Mouse (Mus musculus) stomach, embryonic 14.5 days (tissue): ENCODE results near the gene Fastk. TPM values are rescaled to one million over a fixed set of nuclear protein-coding genes. Genes with fewer than 3 reads are reported as not detected.

Experiments used
- ATAC-seq: fragments of 200-750 bp; cut with Nextera tagmentation; 2 replicates; pipeline ENCODE4 v1.8.0; 2017; ENCODE audit warnings: low read depth, moderate TSS enrichment; ENCODE audit not compliant: insufficient number of reproducible peaks, insufficient read depth, low FRiP score
- H3K27ac ChIP-seq: fragments of 300-500 bp; sonication (generic); 2 replicates; pipeline ENCODE4 v1.5.1; 2014; ENCODE audit warnings: mild to moderate bottlenecking, low read length, moderate library complexity, mixed read lengths
- H3K27me3 ChIP-seq: fragments of 300-500 bp; sonication (generic); 2 replicates; pipeline ENCODE4 v1.6.1; 2014; ENCODE audit warnings: low read length, control low read depth, mixed read lengths; ENCODE audit not compliant: control insufficient read depth, insufficient read depth
- H3K36me3 ChIP-seq: fragments of 300-500 bp; sonication (generic); 2 replicates; pipeline ENCODE4 v1.6.1; 2014; ENCODE audit warnings: mild to moderate bottlenecking, control low read depth, low read length, moderate library complexity, mixed read lengths; ENCODE audit not compliant: control insufficient read depth, insufficient read depth
- H3K4me1 ChIP-seq: fragments of 300-500 bp; sonication (generic); 2 replicates; pipeline ENCODE4 v1.6.1; 2014; ENCODE audit warnings: low read length, control low read depth, mixed read lengths; ENCODE audit not compliant: control insufficient read depth, insufficient read depth
- H3K4me2 ChIP-seq: fragments of 300-500 bp; sonication (generic); replicated peaks from 2 replicates; pipeline ENCODE4 v1.6.1; 2014; ENCODE audit warnings: low read depth, low read length, control low read depth
- H3K4me3 ChIP-seq: fragments of 300-500 bp; sonication (generic); 2 replicates; pipeline ENCODE4 v1.5.1; 2014; ENCODE audit warnings: low read depth, low read length, control low read depth
- H3K9ac ChIP-seq: fragments of 300-500 bp; sonication (generic); replicated peaks from 2 replicates; pipeline ENCODE4 v1.6.1; 2014; ENCODE audit warnings: low read depth, mild to moderate bottlenecking, control low read depth, low read length, moderate library complexity, mixed read lengths
- H3K9me3 ChIP-seq: fragments of 300-500 bp; sonication (generic); 2 replicates; pipeline ENCODE4 v1.6.1; 2016; ENCODE audit warnings: low read depth, low read length, control low read depth; ENCODE audit not compliant: control insufficient read depth
- WGBS: fragments of 180-500 bp; shearing (Covaris S2); extraction: QIAGEN DNeasy Blood & Tissue Kit; methylation state at CpG from one replicate; pipeline ENCODE4 v1.1.7; 2014; 5-methylcytosine and 5-hydroxymethylcytosine counted together
- polyA plus RNA-seq: library from polyadenylated mRNA; unstranded; fragments of >200 nt; fragmentation: Nextera tagmentation; extraction: Ambion mirVana; gene quantifications from 2 replicates; pipeline ENCODE4 v1.2.1, GENCODE M21; 2014

The Fastk gene
- polyA plus RNA-seq, 1 experiment from 2014 or later, result 102 TPM

GRCm38 (mm10) chr5:24428596-24428995 lies 16.5 kb downstream of the Fastk start:
- Histone ChIP-seq H3K27me3 (no peaks in the 10 kb centered on the region), H3K4me2 (peak overlapping the region; percentile 96), H3K36me3 (peaks cover 43% of the 10 kb centered on the region), H3K4me3 (peak overlapping the region; percentile 16), H3K9ac (no peak overlapping the region), H3K4me1 (peaks cover 32% of the 10 kb centered on the region), H3K27ac (peak overlapping the region; percentile 79; the same call in 1 of the 2 replicates), H3K9me3 (no peaks in the 10 kb centered on the region)
- ATAC-seq, result no peak; the same call in 1 of the 2 replicates
- 18% methylated on average over 9 of the region's 9 CpGs for WGBS

GRCm38 (mm10) chr5:24427981-24428402 lies 17.1 kb downstream of the Fastk start:
- no peaks in the 10 kb centered on the region for H3K9me3 ChIP-seq
- H3K4me3 ChIP-seq, result peak overlapping the region; percentile 16
- peak overlapping the region; percentile 96 for H3K4me2 ChIP-seq
- 10% methylated on average over 15 of the region's 15 CpGs for WGBS
- ATAC-seq, result peak; percentile 50
- peaks cover 37% of the 10 kb centered on the region for H3K36me3 ChIP-seq
- H3K27me3 ChIP-seq, result no peaks in the 10 kb centered on the region
- H3K9ac ChIP-seq, result no peak overlapping the region
- peaks cover 32% of the 10 kb centered on the region for H3K4me1 ChIP-seq
- H3K27ac ChIP-seq, result peak overlapping the region; percentile 79

GRCm38 (mm10) chr5:24427285-24427633 lies 17.8 kb downstream of the Fastk start:
- Histone ChIP-seq H3K4me2 (peak overlapping the region; percentile 96), H3K9me3 (no peaks in the 10 kb centered on the region), H3K27me3 (no peaks in the 10 kb centered on the region), H3K9ac (0 out of 2 replicates have a peak overlapping the region, but pooled peaks have one; percentile 21), H3K27ac (peak overlapping the region; percentile 53; the same call in 1 of the 2 replicates), H3K4me1 (peaks cover 39% of the 10 kb centered on the region), H3K36me3 (peaks cover 29% of the 10 kb centered on the region), H3K4me3 (peak overlapping the region; percentile 3; the same call in 1 of the 2 replicates)
- ATAC-seq, result no peak
- WGBS, result 19% methylated on average over 12 of the region's 12 CpGs

- H3K27ac ChIP-seq, result peak overlapping the region; percentile 53; the same call in 1 of the 2 replicates
- H3K9ac ChIP-seq, result no peak overlapping the region
- H3K27me3 ChIP-seq, result no peaks in the 10 kb centered on the region
- peaks cover 24% of the 10 kb centered on the region for H3K36me3 ChIP-seq
- WGBS, result 18% methylated on average over 9 of the region's 9 CpGs
- no peak for ATAC-seq
- peak overlapping the region; percentile 67 for H3K4me3 ChIP-seq
- H3K4me1 ChIP-seq, result peaks cover 40% of the 10 kb centered on the region
- H3K9me3 ChIP-seq, result no peaks in the 10 kb centered on the region
- H3K4me2 ChIP-seq, result peak overlapping the region; percentile 96
These were observed 18.4 kb downstream of the Fastk start for GRCm38 (mm10) chr5:24426556-24427284.

GRCm38 (mm10) chr5:24426037-24426432 lies 19.1 kb downstream of the Fastk start:
- Histone ChIP-seq H3K27ac (no peak overlapping the region; the same call in 1 of the 2 replicates), H3K27me3 (no peaks in the 10 kb centered on the region), H3K9ac (peak overlapping the region; percentile 71), H3K4me3 (peak overlapping the region; percentile 67), H3K36me3 (peaks cover 17% of the 10 kb centered on the region), H3K4me2 (peak overlapping the region; percentile 96), H3K9me3 (no peaks in the 10 kb centered on the region), H3K4me1 (peaks cover 40% of the 10 kb centered on the region)
- ATAC-seq, result no peak
- 2% methylated on average over 10 of the region's 10 CpGs for WGBS

GRCm38 (mm10) chr5:24425421-24426036 lies 19.6 kb downstream of the Fastk start:
- peak overlapping the region; percentile 67 for H3K4me3 ChIP-seq
- no peak for ATAC-seq
- peak overlapping the region; percentile 93 for H3K27ac ChIP-seq
- H3K4me1 ChIP-seq, result peaks cover 40% of the 10 kb centered on the region
- H3K9ac ChIP-seq, result peak overlapping the region; percentile 71
- under 1% methylated on average over 26 of the region's 30 CpGs for WGBS
- no peaks in the 10 kb centered on the region for H3K9me3 ChIP-seq
- peak overlapping the region; percentile 96 for H3K4me2 ChIP-seq
- H3K27me3 ChIP-seq, result no peaks in the 10 kb centered on the region
- peaks cover 12% of the 10 kb centered on the region for H3K36me3 ChIP-seq

- no peaks in the 10 kb centered on the region for H3K27me3 ChIP-seq
- H3K4me2 ChIP-seq, result peak overlapping the region; percentile 96
- WGBS, result 1% methylated on average over 53 of the region's 60 CpGs
- peaks cover 40% of the 10 kb centered on the region for H3K4me1 ChIP-seq
- peak overlapping the region; percentile 71 for H3K9ac ChIP-seq
- peaks cover 9% of the 10 kb centered on the region for H3K36me3 ChIP-seq
- 0 out of 2 replicates have a peak, but pooled peaks have one; percentile 4 for ATAC-seq
- H3K9me3 ChIP-seq, result no peaks in the 10 kb centered on the region
- peak overlapping the region; percentile 67 for H3K4me3 ChIP-seq
- peak overlapping the region; percentile 93 for H3K27ac ChIP-seq
These were observed 20.2 kb downstream of the Fastk start for GRCm38 (mm10) chr5:24424861-24425411.

GRCm38 (mm10) chr5:24424004-24424781 lies 20.9 kb downstream of the Fastk start:
- peak overlapping the region; percentile 67 for H3K4me3 ChIP-seq
- H3K27me3 ChIP-seq, result no peaks in the 10 kb centered on the region
- peak overlapping the region; percentile 96 for H3K4me2 ChIP-seq
- peak overlapping the region; percentile 93 for H3K27ac ChIP-seq
- peaks cover 8% of the 10 kb centered on the region; the same call in 1 of the 2 replicates for H3K36me3 ChIP-seq
- H3K9me3 ChIP-seq, result no peaks in the 10 kb centered on the region
- H3K9ac ChIP-seq, result peak overlapping the region; percentile 71; the same call in 1 of the 2 replicates
- WGBS, result 10% methylated on average over 21 of the region's 21 CpGs
- peaks cover 40% of the 10 kb centered on the region for H3K4me1 ChIP-seq
- ATAC-seq, result no peak
